Mouse (Mus musculus) MEL (cell line): ENCODE results near the gene Tas2r105. TPM values are rescaled to one million over a fixed set of nuclear protein-coding genes. Genes with fewer than 3 reads are reported as not detected.

Experiments
- DNase-seq: peaks from one replicate; pipeline ENCODE4 v3.0.0; 2011; ENCODE audit warnings: low read depth, low spot score
- H3K27ac ChIP-seq: 2 replicates; pipeline ENCODE4 v1.5.1; 2012; ENCODE audit warnings: low read depth, mild to moderate bottlenecking, control low read depth, low read length, moderate library complexity; ENCODE audit not compliant: control insufficient read depth
- H3K27me3 ChIP-seq, 2 experiments: fragments of 150-350 bp in 1 of 2; sonication (generic) in 1 of 2; 2 replicates each; pipeline ENCODE4 v1.6.1; 2012; ENCODE audit warnings: low read length in 2 of 2, mild to moderate bottlenecking in 2 of 2, improper control_type of control experiment in 1 of 2, moderate library complexity in 1 of 2; ENCODE audit not compliant: insufficient read depth in 2 of 2, control insufficient read depth in 1 of 2
- H3K36me3 ChIP-seq, 2 experiments: 2 replicates each; pipeline ENCODE4 v1.6.1; 2012 to 2014; ENCODE audit warnings: low read length in 2 of 2, improper control_type of control experiment in 1 of 2, inconsistent platforms in 1 of 2, mild to moderate bottlenecking in 1 of 2; ENCODE audit not compliant: insufficient read depth in 2 of 2, control insufficient read depth in 1 of 2
- H3K4me1 ChIP-seq, 2 experiments: fragments of 150-350 bp in 1 of 2; sonication (generic) in 1 of 2; 2 replicates each; pipeline ENCODE4 v1.6.1; 2012; ENCODE audit warnings: low read length in 2 of 2, improper control_type of control experiment in 1 of 2, mild to moderate bottlenecking in 1 of 2; ENCODE audit not compliant: insufficient read depth in 2 of 2, control insufficient read depth in 1 of 2
- H3K4me3 ChIP-seq, 2 experiments: fragments of 150-350 bp in 1 of 2; sonication (generic) in 1 of 2; 2 replicates each; pipeline ENCODE4 v1.5.1; 2012; ENCODE audit warnings: low read depth in 2 of 2, low read length in 2 of 2, mild to moderate bottlenecking in 2 of 2, moderate library complexity in 2 of 2, control low read depth in 1 of 2, improper control_type of control experiment in 1 of 2; ENCODE audit not compliant: control insufficient read depth in 1 of 2, insufficient read depth in 1 of 2
- H3K79me2 ChIP-seq: 2 replicates; pipeline ENCODE4 v1.6.1; 2012; ENCODE audit warnings: mild to moderate bottlenecking, low read length, moderate library complexity; ENCODE audit not compliant: control insufficient read depth, poor library complexity, insufficient read depth
- H3K9ac ChIP-seq: 2 replicates; pipeline ENCODE4 v1.6.1; 2012; ENCODE audit warnings: low read depth, mild to moderate bottlenecking, control low read depth, low read length, moderate library complexity; ENCODE audit not compliant: control insufficient read depth, poor library complexity, severe bottlenecking
- H3K9me3 ChIP-seq: fragments of 150-350 bp; sonication (generic); replicated peaks from 2 replicates; pipeline ENCODE4 v1.6.1; 2012; ENCODE audit warnings: mild to moderate bottlenecking, low read length, improper control_type of control experiment, moderate library complexity; ENCODE audit not compliant: insufficient read depth
- BHLHE40 ChIP-seq: IDR thresholded peaks from 2 replicates; pipeline ENCODE4 v1.6.1; 2012; ENCODE audit warnings: low read depth, mild to moderate bottlenecking, inconsistent platforms, low read length, improper control_type of control experiment, borderline replicate concordance
- CHD1 ChIP-seq: IDR thresholded peaks from 2 replicates; pipeline ENCODE4 v1.6.1; 2012; ENCODE audit warnings: low read depth, mild to moderate bottlenecking, inconsistent platforms, low read length, improper control_type of control experiment
- CTCF ChIP-seq, 3 experiments: IDR thresholded peaks in 2 of 3; conservative IDR thresholded peaks in 1 of 3; 2 replicates each; pipeline ENCODE4 v1.5.1; 2011 to 2012; ENCODE audit warnings: low read length in 3 of 3, low read depth in 2 of 3, mild to moderate bottlenecking in 2 of 3, improper control_type of control experiment in 1 of 3, inconsistent platforms in 1 of 3, mixed read lengths in 1 of 3, moderate library complexity in 1 of 3; ENCODE audit not compliant: control insufficient read depth in 1 of 3, insufficient read depth in 1 of 3, poor library complexity in 1 of 3, severe bottlenecking in 1 of 3
- E2F4 ChIP-seq: IDR thresholded peaks from 2 replicates; pipeline ENCODE4 v1.6.1; 2011; ENCODE audit warnings: low read depth, low read length, improper control_type of control experiment, borderline replicate concordance
- ELF1 ChIP-seq: IDR thresholded peaks from 2 replicates; pipeline ENCODE4 v1.6.1; 2014; ENCODE audit warnings: low read depth, mild to moderate bottlenecking, inconsistent platforms, low read length, improper control_type of control experiment, moderate library complexity
- ETS1 ChIP-seq: IDR thresholded peaks from 2 replicates; pipeline ENCODE4 v1.6.1; 2012; ENCODE audit warnings: low read depth, mild to moderate bottlenecking, inconsistent platforms, low read length, improper control_type of control experiment, moderate library complexity
- HCFC1 ChIP-seq: IDR thresholded peaks from 2 replicates; pipeline ENCODE4 v1.6.1; 2012; ENCODE audit warnings: low read depth, mild to moderate bottlenecking, inconsistent platforms, low read length, improper control_type of control experiment, moderate library complexity
- MAFK ChIP-seq: IDR thresholded peaks from 2 replicates; pipeline ENCODE4 v1.6.1; 2011; ENCODE audit warnings: low read depth, mild to moderate bottlenecking, low read length, improper control_type of control experiment, borderline replicate concordance
- MAZ ChIP-seq: IDR thresholded peaks from 2 replicates; pipeline ENCODE4 v1.6.1; 2012; ENCODE audit warnings: low read depth, mild to moderate bottlenecking, inconsistent platforms, low read length, improper control_type of control experiment
- MXI1 ChIP-seq: IDR thresholded peaks from 2 replicates; pipeline ENCODE4 v1.6.1; 2011; ENCODE audit warnings: mild to moderate bottlenecking, low read depth, low read length, improper control_type of control experiment
- MYC ChIP-seq: IDR thresholded peaks from 2 replicates; pipeline ENCODE4 v1.6.1; 2011; ENCODE audit warnings: low read depth, mild to moderate bottlenecking, low read length, improper control_type of control experiment, moderate library complexity
- NRF1 ChIP-seq: IDR thresholded peaks from 2 replicates; pipeline ENCODE4 v1.6.1; 2014; ENCODE audit warnings: low read depth, mild to moderate bottlenecking, inconsistent platforms, low read length, improper control_type of control experiment, moderate library complexity; ENCODE audit not compliant: poor library complexity, insufficient read depth, severe bottlenecking
- POLR2AphosphoS2 ChIP-seq: IDR thresholded peaks from 2 replicates; pipeline ENCODE4 v1.6.1; 2011; ENCODE audit warnings: low read length, improper control_type of control experiment
- POLR2AphosphoS5 ChIP-seq: IDR thresholded peaks from 2 replicates; pipeline ENCODE4 v1.6.1; 2012; ENCODE audit warnings: low read depth, borderline replicate concordance, mild to moderate bottlenecking, inconsistent platforms, low read length, moderate library complexity, mixed read lengths
- RCOR1 ChIP-seq: IDR thresholded peaks from 2 replicates; pipeline ENCODE4 v1.6.1; 2012; ENCODE audit warnings: low read depth, mild to moderate bottlenecking, inconsistent platforms, low read length, improper control_type of control experiment
- SIN3A ChIP-seq: IDR thresholded peaks from 2 replicates; pipeline ENCODE4 v1.6.1; 2012; ENCODE audit warnings: low read length, improper control_type of control experiment, inconsistent platforms
- SMC3 ChIP-seq: IDR thresholded peaks from 2 replicates; pipeline ENCODE4 v1.6.1; 2011; ENCODE audit warnings: low read depth, low read length, improper control_type of control experiment
- TAL1 ChIP-seq: IDR thresholded peaks from 2 replicates; pipeline ENCODE4 v1.6.1; 2012; ENCODE audit warnings: mild to moderate bottlenecking, inconsistent platforms, low read length, moderate library complexity, mixed read lengths
- TBP ChIP-seq: IDR thresholded peaks from 2 replicates; pipeline ENCODE4 v1.8.0; 2011; ENCODE audit warnings: low read depth, low read length, improper control_type of control experiment
- UBTF ChIP-seq: IDR thresholded peaks from 2 replicates; pipeline ENCODE4 v1.6.1; 2012; ENCODE audit warnings: low read depth, mild to moderate bottlenecking, inconsistent platforms, low read length, improper control_type of control experiment, moderate library complexity, borderline replicate concordance; ENCODE audit not compliant: insufficient read depth
- USF2 ChIP-seq, 2 experiments: IDR thresholded peaks; 2 replicates each; pipeline ENCODE4 v1.6.1; 2011 to 2012; ENCODE audit warnings: improper control_type of control experiment in 2 of 2, low read length in 2 of 2, borderline replicate concordance in 1 of 2, inconsistent platforms in 1 of 2, low read depth in 1 of 2, mild to moderate bottlenecking in 1 of 2; ENCODE audit not compliant: insufficient read depth in 1 of 2
- ZC3H11A ChIP-seq: IDR thresholded peaks from 2 replicates; pipeline ENCODE4 v1.6.1; 2012; ENCODE audit warnings: low read depth, mild to moderate bottlenecking, inconsistent platforms, low read length, improper control_type of control experiment
- polyA plus RNA-seq, 2 experiments: library from polyadenylated mRNA; stranded (reverse) in 1 of 2; unstranded in 1 of 2; fragments of >175 nt in 1 of 2; fragments of >200 nt in 1 of 2; gene quantifications; 2 replicates each; pipeline versions ENCODE4 v1.2.1 to v1.2.4; 2012; ENCODE audit warnings: low replicate concordance in 2 of 2, low read depth in 1 of 2; ENCODE audit not compliant: insufficient read length in 2 of 2, insufficient read depth in 1 of 2, missing spikeins in 1 of 2
- total RNA-seq: library from RNA; depleted of rRNA; stranded (reverse); fragments of 300-350 nt; gene quantifications from 2 replicates; pipeline ENCODE4 v1.2.3, GENCODE M21; 2012

The Tas2r105 gene
- total and polyA plus RNA-seq, 3 experiments, result not detected

DNA sequence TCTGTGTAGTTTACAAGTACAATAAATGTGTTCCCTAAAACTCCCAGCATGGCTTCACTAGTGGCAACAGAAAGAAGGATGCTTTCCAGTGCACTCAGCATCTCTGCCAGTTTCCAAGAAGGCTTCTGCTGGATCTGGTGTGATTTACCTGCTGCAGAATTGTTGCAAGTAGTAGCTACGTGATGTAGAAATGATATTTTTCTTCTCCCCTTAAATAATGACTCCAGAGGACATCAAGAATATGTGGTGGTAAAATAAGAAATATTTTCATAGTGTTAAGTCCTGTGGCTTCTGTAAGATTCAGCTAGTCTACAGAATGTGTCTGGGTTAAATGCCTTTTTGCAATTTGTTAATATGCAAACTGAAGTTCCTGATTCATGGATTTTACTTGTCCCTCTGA lies 1.7 kb downstream of the Tas2r105 start, which contains the start of gene Tas2r104:
Tas2r104 (minus strand) TSS at position 101 of the 400 bp plus-strand sequence.
- Histone ChIP-seq H3K9ac (no peak within 1 kb of the TSS), H3K36me3 (no peaks in the 10 kb centered on the region), H3K27ac (no peak within 1 kb of the TSS), H3K4me1 (no peaks in the 10 kb centered on the region), H3K9me3 (no peaks in the 10 kb centered on the region)
- DNase-seq, result no peak
- no peak for TF ChIP-seq TBP
- TF ChIP-seq MAFK, result no peak
- TF ChIP-seq ELF1, result no peak
- no peak for TF ChIP-seq RCOR1
- TF ChIP-seq HCFC1, result no peak
- no peak for TF ChIP-seq E2F4
- no peak for TF ChIP-seq POLR2AphosphoS2
- no peak for TF ChIP-seq UBTF
- no peak for TF ChIP-seq MAZ
- TF ChIP-seq SMC3, result no peak
- TF ChIP-seq, all 39 proteins: peak for 0
- Histone ChIP-seq H3K27me3 (no peaks in the 10 kb centered on the region), H3K4me3 (no peak within 1 kb of the TSS), H3K79me2 (no peaks in the 10 kb centered on the region)

GRCm38 (mm10) chr6:131678786-131679185 lies 8.5 kb downstream of the Tas2r105 start, which contains the start of gene Tas2r106:
Gene Tas2r106 (minus strand): TSS chr6:131678886.
- Histone ChIP-seq H3K27ac (no peak within 1 kb of the TSS), H3K9ac (no peak within 1 kb of the TSS), H3K79me2 (no peaks in the 10 kb centered on the region), H3K27me3 (no peaks in the 10 kb centered on the region), H3K4me3 (no peak within 1 kb of the TSS), H3K36me3 (no peaks in the 10 kb centered on the region), H3K4me1 (no peaks in the 10 kb centered on the region), H3K9me3 (no peaks in the 10 kb centered on the region)
- no peak for DNase-seq
- TF ChIP-seq CTCF (IDR thresholded peaks at IDR 0.05 in 2 of 3, conservative IDR thresholded peaks at IDR 0.05 in 1 of 3; ENCODE audit: control insufficient read depth in 1 of 3, insufficient read depth in 1 of 3, low read depth in 2 of 3, low read length in 3 of 3, poor library complexity in 1 of 3, severe bottlenecking in 1 of 3), result no peak
- no peak for TF ChIP-seq POLR2AphosphoS5
- no peak for TF ChIP-seq USF2 (IDR thresholded peaks at IDR 0.05; ENCODE audit: borderline replicate concordance in 1 of 2, insufficient read depth in 1 of 2, low read depth in 1 of 2, low read length in 2 of 2)
- TF ChIP-seq MYC, result no peak
- no peak for TF ChIP-seq TAL1
- no peak for TF ChIP-seq SIN3A
- no peak for TF ChIP-seq BHLHE40
- TF ChIP-seq MXI1, result no peak
- TF ChIP-seq ETS1, result no peak
- no peak for TF ChIP-seq ZC3H11A
- no peak for TF ChIP-seq NRF1
- TF ChIP-seq CHD1, result no peak
- no peak for TF ChIP-seq POLR2AphosphoS2
